Mouse (Mus musculus): Measurements from ENCODE around the gene Fam19a1. TPM values are rescaled to one million over a fixed set of nuclear protein-coding genes. Genes with fewer than 3 reads are reported as not detected.

The Fam19a1 gene
- polyA plus RNA-seq, 2 experiments, result not detected

- TF ChIP-seq CTCF (IDR thresholded peaks at IDR 0.05; ENCODE audit: low read depth) (no peak), EP300 (IDR thresholded peaks at IDR 0.05; ENCODE audit: low read depth) (no peak)
- Histone ChIP-seq H3K4me1 (replicated peaks; ENCODE audit: control insufficient read depth in 2 of 2, insufficient read depth in 2 of 2, low read length in 1 of 2) (no peaks in the 10 kb centered on the region), H3K9me3 (ENCODE audit: control insufficient read depth, low read length) (no peaks in the 10 kb centered on the region), H3K4me3 (ENCODE audit: insufficient read depth in 1 of 2, low read depth in 2 of 2, low read length in 2 of 2) (no peak overlapping the region), H3K4me2 (ENCODE audit: low read depth) (no peak overlapping the region), H3K27me3 (ENCODE audit: control insufficient read depth, insufficient read depth, low read length) (no peaks in the 10 kb centered on the region), H3K36me3 (replicated peaks; ENCODE audit: control insufficient read depth, insufficient read depth, low read depth) (no peaks in the 10 kb centered on the region), H3K27ac (no peak overlapping the region), H3K9ac (replicated peaks) (no peak overlapping the region)
- WGBS (ENCODE audit: insufficient replicate concordance), result 67% methylated on average over 5 of the region's 5 CpGs
- ATAC-seq (ENCODE audit: insufficient read depth) (no peak), DNase-seq (ENCODE audit: low read depth in 3 of 3, low spot score in 3 of 3) (no peak)
These were observed 306.9 kb downstream of the Fam19a1 start for GRCm38 (mm10) chr6:96419704-96420382.

- no peak for TF ChIP-seq CTCF (IDR thresholded peaks at IDR 0.05; ENCODE audit: low read depth)
- no peak for TF ChIP-seq EP300 (IDR thresholded peaks at IDR 0.05; ENCODE audit: low read depth)
- no peaks in the 10 kb centered on the region for H3K4me1 ChIP-seq (replicated peaks; ENCODE audit: control insufficient read depth in 2 of 2, insufficient read depth in 2 of 2, low read length in 1 of 2)
- 31% methylated on average over 2 of the region's 2 CpGs for WGBS (ENCODE audit: insufficient replicate concordance)
- DNase-seq (ENCODE audit: low read depth in 3 of 3, low spot score in 3 of 3) (no peak), ATAC-seq (ENCODE audit: insufficient read depth) (no peak)
- H3K4me2 ChIP-seq (ENCODE audit: low read depth), result no peak overlapping the region
- no peak overlapping the region for H3K9ac ChIP-seq (replicated peaks)
- no peaks in the 10 kb centered on the region for H3K27me3 ChIP-seq (ENCODE audit: control insufficient read depth, insufficient read depth, low read length)
- no peaks in the 10 kb centered on the region for H3K36me3 ChIP-seq (replicated peaks; ENCODE audit: control insufficient read depth, insufficient read depth, low read depth)
- no peak overlapping the region for H3K4me3 ChIP-seq (ENCODE audit: insufficient read depth in 1 of 2, low read depth in 2 of 2, low read length in 2 of 2)
- H3K9me3 ChIP-seq (ENCODE audit: control insufficient read depth, low read length), result no peaks in the 10 kb centered on the region
- H3K27ac ChIP-seq, result no peak overlapping the region
These were observed 307.6 kb downstream of the Fam19a1 start for GRCm38 (mm10) chr6:96420515-96420914.

GRCm38 (mm10) chr6:96429390-96429789, 316.4 kb downstream of the Fam19a1 start:
- ATAC-seq (ENCODE audit: insufficient read depth), result no peak

GRCm38 (mm10) chr6:96432397-96432796, 319.4 kb downstream of the Fam19a1 start:
- 4% methylated on average over 3 of the region's 3 CpGs for WGBS (ENCODE audit: insufficient replicate concordance)
- no peak overlapping the region for H3K4me3 ChIP-seq (ENCODE audit: insufficient read depth in 1 of 2, low read depth in 2 of 2, low read length in 2 of 2)
- no peaks in the 10 kb centered on the region for H3K27me3 ChIP-seq (ENCODE audit: control insufficient read depth, insufficient read depth, low read length)
- 0 out of 2 replicates have a peak, but pooled peaks have one; percentile 11 for TF ChIP-seq CTCF (IDR thresholded peaks at IDR 0.05; ENCODE audit: low read depth)
- TF ChIP-seq EP300 (IDR thresholded peaks at IDR 0.05; ENCODE audit: low read depth), result no peak
- no peak overlapping the region for H3K9ac ChIP-seq (replicated peaks)
- H3K9me3 ChIP-seq (ENCODE audit: control insufficient read depth, low read length), result no peaks in the 10 kb centered on the region
- no peaks in the 10 kb centered on the region for H3K4me1 ChIP-seq (replicated peaks; ENCODE audit: control insufficient read depth in 2 of 2, insufficient read depth in 2 of 2, low read length in 1 of 2)
- no peak overlapping the region for H3K4me2 ChIP-seq (ENCODE audit: low read depth)
- H3K27ac ChIP-seq, result no peak overlapping the region
- ATAC-seq (ENCODE audit: insufficient read depth), result no peak
- DNase-seq (ENCODE audit: low read depth in 3 of 3, low spot score in 3 of 3), result no peak
- no peaks in the 10 kb centered on the region for H3K36me3 ChIP-seq (replicated peaks; ENCODE audit: control insufficient read depth, insufficient read depth, low read depth)

More at GRCm38 (mm10) chr6:96429390-96429789, 316.4 kb downstream of the Fam19a1 start:
- no peak overlapping the region for H3K9ac ChIP-seq (replicated peaks)
- no peaks in the 10 kb centered on the region for H3K4me1 ChIP-seq (replicated peaks; ENCODE audit: control insufficient read depth in 2 of 2, insufficient read depth in 2 of 2, low read length in 1 of 2)
- no peaks in the 10 kb centered on the region for H3K36me3 ChIP-seq (replicated peaks; ENCODE audit: control insufficient read depth, insufficient read depth, low read depth)
- no peak overlapping the region for H3K4me2 ChIP-seq (ENCODE audit: low read depth)
- TF ChIP-seq EP300 (IDR thresholded peaks at IDR 0.05; ENCODE audit: low read depth), result no peak
- no peak for TF ChIP-seq CTCF (IDR thresholded peaks at IDR 0.05; ENCODE audit: low read depth)
- DNase-seq (ENCODE audit: low read depth in 3 of 3, low spot score in 3 of 3), result no peak
- H3K9me3 ChIP-seq (ENCODE audit: control insufficient read depth, low read length), result no peaks in the 10 kb centered on the region
- H3K27me3 ChIP-seq (ENCODE audit: control insufficient read depth, insufficient read depth, low read length), result no peaks in the 10 kb centered on the region
- no peak overlapping the region for H3K27ac ChIP-seq
- WGBS (ENCODE audit: insufficient replicate concordance), result 55% methylated on average over 6 of the region's 6 CpGs
- no peak overlapping the region for H3K4me3 ChIP-seq (ENCODE audit: insufficient read depth in 1 of 2, low read depth in 2 of 2, low read length in 2 of 2)

GRCm38 (mm10) chr6:96433896-96434295, 320.9 kb downstream of the Fam19a1 start:
- H3K27ac ChIP-seq, result no peak overlapping the region
- no peaks in the 10 kb centered on the region for H3K36me3 ChIP-seq (replicated peaks; ENCODE audit: control insufficient read depth, insufficient read depth, low read depth)
- DNase-seq (ENCODE audit: low read depth in 3 of 3, low spot score in 3 of 3) (no peak), ATAC-seq (ENCODE audit: insufficient read depth) (no peak)
- TF ChIP-seq CTCF (IDR thresholded peaks at IDR 0.05; ENCODE audit: low read depth) (no peak), EP300 (IDR thresholded peaks at IDR 0.05; ENCODE audit: low read depth) (no peak)
- no peak overlapping the region for H3K4me3 ChIP-seq (ENCODE audit: insufficient read depth in 1 of 2, low read depth in 2 of 2, low read length in 2 of 2)
- H3K4me2 ChIP-seq (ENCODE audit: low read depth), result no peak overlapping the region
- no peaks in the 10 kb centered on the region for H3K4me1 ChIP-seq (replicated peaks; ENCODE audit: control insufficient read depth in 2 of 2, insufficient read depth in 2 of 2, low read length in 1 of 2)
- H3K9ac ChIP-seq (replicated peaks), result no peak overlapping the region
- H3K27me3 ChIP-seq (ENCODE audit: control insufficient read depth, insufficient read depth, low read length), result no peaks in the 10 kb centered on the region
- 85% methylated on average over 1 of the region's 1 CpGs for WGBS (ENCODE audit: insufficient replicate concordance)
- no peaks in the 10 kb centered on the region for H3K9me3 ChIP-seq (ENCODE audit: control insufficient read depth, low read length)
